Mouse (Mus musculus) heart, adult 8-10 months (tissue): ENCODE results near the gene Acss3. TPM values are rescaled to one million over a fixed set of nuclear protein-coding genes. Genes with fewer than 3 reads are reported as not detected.

Experiments
- DNase-seq: peaks from one replicate; pipeline ENCODE4 v3.0.0; 2022; ENCODE audit warnings: low spot score
- total RNA-seq, 4 experiments: library from RNA; stranded (reverse); gene quantifications; 2 replicates each; pipeline ENCODE4 v1.2.4; 2022

Acss3 gene
- total RNA-seq, 4 experiments from 2014 or later: 2.6 to 3.9 (median 2.8) TPM

DNA sequence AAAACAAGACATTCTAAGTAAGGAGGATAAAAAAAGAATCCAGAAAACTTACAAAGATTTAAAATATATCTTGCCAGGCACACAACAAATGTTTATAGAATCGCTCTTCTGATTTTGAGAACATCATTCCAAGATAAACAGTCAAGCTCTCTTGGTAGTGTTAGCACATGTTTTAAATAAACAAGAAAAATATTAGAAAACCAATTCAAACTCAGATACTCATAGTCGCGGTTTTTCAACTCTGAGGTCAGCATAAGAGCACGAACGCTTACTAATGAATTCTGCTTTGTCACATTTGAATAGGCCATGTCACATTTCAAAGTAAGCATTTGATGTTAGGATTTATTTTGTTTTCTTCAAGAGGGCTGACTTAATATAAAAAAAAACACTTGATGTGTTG is 102.3 kb downstream of the Acss3 start:
- no peak for DNase-seq

DNA sequence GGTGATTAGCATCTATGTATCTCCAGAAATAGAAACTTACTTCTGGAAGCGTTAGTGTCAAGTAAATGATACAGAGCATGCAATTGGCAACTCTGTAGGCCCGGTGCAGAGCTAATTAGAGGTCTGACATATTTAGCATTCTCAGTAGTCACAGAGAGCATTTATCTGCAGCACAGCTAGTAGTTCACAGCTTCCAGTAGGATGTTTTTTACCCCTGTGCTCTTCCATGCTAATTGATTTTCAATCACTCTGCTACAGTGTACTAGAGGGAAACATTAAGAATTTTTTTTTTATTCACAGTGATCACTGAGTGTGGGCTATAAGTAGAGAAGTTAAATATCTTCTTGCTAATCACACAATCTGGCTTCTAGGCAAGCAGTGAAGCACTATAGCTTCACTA is 112.3 kb downstream of the Acss3 start:
- DNase-seq: no peak

DNA sequence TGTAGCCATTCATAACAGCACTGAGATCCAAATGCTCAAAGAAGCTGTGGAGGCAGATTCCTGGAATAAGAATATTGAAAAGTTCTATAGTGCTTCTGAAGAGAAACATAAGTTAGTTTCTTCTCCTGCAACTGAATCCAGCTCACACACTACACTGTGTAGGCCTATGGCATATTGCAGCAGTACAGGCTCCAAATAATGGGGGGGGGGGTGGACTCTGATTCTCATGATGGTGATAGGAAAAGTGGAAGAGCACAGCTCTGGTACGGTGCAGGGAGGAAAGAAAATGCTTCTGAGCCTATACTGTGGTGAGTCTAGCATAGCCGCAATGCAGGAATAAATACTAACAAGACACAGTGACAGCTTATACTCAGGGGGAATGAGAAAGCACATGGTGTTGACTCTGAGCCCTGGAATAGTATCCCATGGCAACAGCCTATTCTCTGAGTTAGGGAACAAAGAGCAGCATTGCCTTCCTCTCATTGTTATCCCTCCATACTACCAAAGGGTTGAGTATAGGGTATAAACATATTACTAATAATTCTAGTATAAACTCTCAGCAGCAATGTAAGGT is 125.3 kb downstream of the Acss3 start:
- no peak for DNase-seq

DNA sequence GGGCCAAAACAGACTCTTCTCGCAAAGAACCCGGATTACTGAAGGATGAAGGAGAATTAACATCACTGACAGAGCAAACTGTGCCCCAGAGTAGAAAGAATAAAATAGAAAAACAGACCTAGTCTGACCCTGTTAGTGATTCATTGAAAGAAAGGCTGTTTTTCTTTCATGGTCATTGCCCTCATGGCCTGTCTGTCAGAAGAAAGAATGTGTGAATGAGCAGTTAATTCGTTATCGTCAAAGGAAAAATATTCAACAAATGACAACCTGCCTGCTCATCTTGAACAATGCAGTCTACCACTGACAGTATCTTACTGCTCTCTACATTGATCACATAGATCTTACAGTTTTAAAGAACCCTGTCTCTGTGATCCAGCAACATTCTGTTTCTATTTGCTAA is 134.0 kb downstream of the Acss3 start:
- no peak for DNase-seq

- DNase-seq: no peak
These were observed 148.0 kb downstream of the Acss3 start for GRCm38 (mm10) chr10:106975193-106976141.

GRCm38 (mm10) chr10:106959026-106959425 is 164.4 kb downstream of the Acss3 start:
- no peak for DNase-seq

GRCm38 (mm10) chr10:106941380-106941779 is 182.1 kb downstream of the Acss3 start:
- DNase-seq: no peak

DNA sequence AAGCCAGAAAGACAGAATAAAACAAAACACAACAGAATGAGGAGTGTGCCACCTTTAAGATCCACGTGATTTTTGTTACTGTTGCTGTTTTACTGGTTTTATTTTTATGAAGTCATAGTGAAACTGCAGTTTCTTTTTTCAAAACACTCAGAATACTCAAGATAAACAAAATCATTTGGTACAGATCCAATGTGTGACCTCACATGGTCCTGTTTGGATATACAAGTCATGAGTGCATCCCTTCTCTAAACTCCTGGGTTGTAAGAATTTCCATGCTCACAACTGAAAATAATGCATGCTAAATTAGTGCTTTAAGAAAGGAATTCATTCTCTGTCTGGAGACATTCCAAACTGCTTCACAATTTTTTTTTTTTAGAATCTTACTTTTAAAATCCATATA is 184.0 kb downstream of the Acss3 start:
- peak; percentile 3 for DNase-seq

DNA sequence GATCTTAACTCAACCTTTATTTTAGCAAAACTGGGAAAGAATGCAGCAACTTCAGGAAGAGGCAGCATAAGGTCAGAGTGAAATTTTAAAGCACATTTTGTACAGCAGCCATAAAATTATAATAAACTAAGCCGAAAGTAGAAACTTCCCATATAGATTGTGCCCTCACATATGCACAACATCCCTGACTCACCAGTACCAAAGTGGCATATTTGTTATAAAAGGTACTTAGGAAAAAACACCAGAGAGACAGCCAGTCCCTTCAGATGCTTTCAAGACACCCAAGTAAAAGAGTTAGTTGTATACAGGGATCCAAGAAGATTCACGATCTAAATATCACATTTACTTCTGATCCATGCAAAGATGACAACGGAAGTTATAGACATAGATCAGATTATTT is 184.6 kb downstream of the Acss3 start:
- DNase-seq: no peak

GRCm38 (mm10) chr10:106936996-106937395 is 186.5 kb downstream of the Acss3 start:
- no peak for DNase-seq

- peak; percentile 14 for DNase-seq
These were observed 190.8 kb downstream of the Acss3 start for GRCm38 (mm10) chr10:106932571-106933073.

DNA sequence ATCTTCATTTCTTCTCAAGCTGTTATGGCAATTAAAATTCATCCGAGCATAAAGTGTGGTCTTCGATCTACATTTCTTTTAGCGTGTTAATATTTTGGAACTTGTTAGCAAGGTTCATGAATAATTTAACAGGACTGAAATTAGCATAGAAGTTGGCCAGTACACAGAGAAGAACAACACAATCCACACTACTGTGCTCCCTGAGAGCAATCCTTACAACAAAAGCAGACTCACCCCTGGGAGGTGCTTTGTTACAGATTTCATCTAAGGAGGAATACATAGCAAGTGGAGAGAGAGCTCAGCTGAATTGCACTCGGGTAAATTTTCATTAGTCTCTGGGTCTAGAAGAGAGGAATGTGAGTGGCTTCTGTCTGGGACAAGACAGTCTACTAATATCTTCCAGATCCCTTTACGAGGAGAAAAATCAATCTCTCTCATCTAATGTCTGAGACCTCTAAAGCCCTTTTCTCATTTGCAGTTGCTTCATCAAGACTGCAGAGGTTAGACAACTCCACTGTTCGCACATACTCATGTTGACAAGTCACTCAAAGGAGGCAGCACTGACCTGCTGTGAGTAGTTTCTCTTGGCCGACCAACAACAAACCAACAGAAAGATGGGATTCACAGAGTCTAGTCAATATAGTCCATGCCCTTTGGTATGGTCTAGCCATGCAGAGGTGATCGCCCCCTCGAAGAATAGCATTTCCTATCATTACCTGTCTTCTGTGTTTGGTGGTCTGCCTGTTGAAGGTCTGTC is 194.7 kb downstream of the Acss3 start:
- DNase-seq: no peak

- DNase-seq: no peak
These were observed 198.7 kb downstream of the Acss3 start for GRCm38 (mm10) chr10:106924798-106925197.

DNA sequence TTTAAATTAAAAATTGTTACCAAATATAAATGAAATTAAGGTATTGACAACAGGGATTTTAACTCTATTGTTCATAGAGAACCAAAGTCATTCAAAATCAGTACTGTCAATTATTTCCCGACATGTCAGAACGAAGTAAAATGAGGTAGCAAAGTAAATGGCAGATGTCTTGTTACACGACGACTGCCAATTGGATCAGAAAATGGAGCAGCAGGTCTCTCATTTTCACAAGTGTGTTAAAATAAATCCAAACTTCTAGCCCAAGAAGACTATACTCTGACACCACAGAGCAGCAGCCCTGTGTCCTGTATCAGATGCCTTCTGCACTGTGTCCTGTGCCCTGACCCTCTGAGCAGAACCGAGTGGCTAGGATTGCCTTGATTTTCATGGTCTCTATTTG is 199.1 kb downstream of the Acss3 start:
- DNase-seq: no peak

- DNase-seq: no peak
These were observed 208.6 kb downstream of the Acss3 start for GRCm38 (mm10) chr10:106914822-106915221.

GRCm38 (mm10) chr10:106914275-106914674 is 209.2 kb downstream of the Acss3 start:
- DNase-seq: no peak

DNA sequence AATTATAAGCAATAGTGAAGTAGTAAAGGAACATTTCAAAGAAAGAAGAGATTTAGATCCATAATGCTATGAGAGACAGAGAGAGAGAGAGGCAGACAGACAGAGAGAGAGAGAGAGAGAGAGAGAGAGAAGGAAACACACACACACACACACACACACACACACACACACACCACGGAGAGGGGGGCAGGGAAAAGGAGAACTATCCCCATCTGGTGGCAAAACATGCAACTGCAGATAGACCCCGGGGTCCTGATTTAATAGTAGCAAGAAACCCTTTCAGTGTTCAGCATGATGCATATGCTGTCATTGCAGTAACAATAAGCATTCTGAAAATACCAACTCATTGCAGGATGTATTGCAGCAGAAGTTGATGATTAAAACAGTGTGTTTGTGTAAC is 210.4 kb downstream of the Acss3 start:
- no peak for DNase-seq

- no peak for DNase-seq
These were observed 213.4 kb downstream of the Acss3 start for GRCm38 (mm10) chr10:106910108-106910507.

- no peak for DNase-seq
These were observed 227.1 kb downstream of the Acss3 start for GRCm38 (mm10) chr10:106896351-106896750.
